Mouse (Mus musculus) ES-Bruce4 (cell line): ENCODE data around the gene Mif. TPM values are rescaled to one million over a fixed set of nuclear protein-coding genes. Genes with fewer than 3 reads are reported as not detected.

Experiments
- H3K27ac ChIP-seq: 2 replicates; pipeline ENCODE4 v1.5.1; 2012; ENCODE audit warnings: low read length, inconsistent platforms; ENCODE audit not compliant: insufficient read depth
- H3K27me3 ChIP-seq: 2 replicates; pipeline ENCODE4 v1.6.1; 2012; ENCODE audit warnings: mild to moderate bottlenecking, low read length, inconsistent platforms; ENCODE audit not compliant: control insufficient read depth, poor library complexity, insufficient read depth, severe bottlenecking
- H3K36me3 ChIP-seq: 2 replicates; pipeline ENCODE4 v1.6.1; 2012; ENCODE audit warnings: inconsistent platforms, mild to moderate bottlenecking, low read length, moderate library complexity; ENCODE audit not compliant: control insufficient read depth, poor library complexity, insufficient read depth, severe bottlenecking
- H3K4me1 ChIP-seq: one replicate; pipeline ENCODE4 v1.8.1; 2011; ENCODE audit warnings: low read length; ENCODE audit not compliant: control insufficient read depth, insufficient read depth
- H3K4me3 ChIP-seq: 2 replicates; pipeline ENCODE4 v1.5.1; 2011; ENCODE audit warnings: low read depth, mild to moderate bottlenecking, low read length
- H3K9ac ChIP-seq: 2 replicates; pipeline ENCODE4 v1.6.1; 2012; ENCODE audit warnings: low read depth, mild to moderate bottlenecking, inconsistent platforms; ENCODE audit not compliant: poor library complexity, severe bottlenecking
- H3K9me3 ChIP-seq: replicated peaks from 2 replicates; pipeline ENCODE4 v1.6.1; 2012; ENCODE audit warnings: mild to moderate bottlenecking, low read length, inconsistent platforms; ENCODE audit not compliant: control insufficient read depth, poor library complexity, insufficient read depth, severe bottlenecking
- CTCF ChIP-seq: IDR thresholded peaks from one replicate; pipeline ENCODE4 v1.8.1; 2011; ENCODE audit warnings: low read depth, low read length
- EP300 ChIP-seq: IDR thresholded peaks from 2 replicates; pipeline ENCODE4 v1.6.1; 2011; ENCODE audit warnings: low read depth, low read length; ENCODE audit not compliant: insufficient read depth
- POLR2A ChIP-seq: IDR thresholded peaks from one replicate; pipeline ENCODE4 v1.8.1; 2011; ENCODE audit warnings: low read length; ENCODE audit not compliant: insufficient read depth
- polyA plus RNA-seq: library from polyadenylated mRNA; stranded (reverse); fragments of >200 nt; gene quantifications from 2 replicates; pipeline ENCODE4 v1.2.4, GENCODE M21; 2011; ENCODE audit warnings: low read depth; ENCODE audit not compliant: missing spikeins, insufficient read depth, insufficient read length

Gene Mif
- polyA plus RNA-seq, 1 experiment, result 1,651 TPM

- H3K9me3 ChIP-seq, result no peaks in the 10 kb centered on the region
- TF ChIP-seq CTCF (no peak), EP300 (no peak), POLR2A (no peak)
These were observed 40.2 kb downstream of the Mif start for GRCm38 (mm10) chr10:75819882-75820281.

GRCm38 (mm10) chr10:75818641-75819040 lies 41.4 kb downstream of the Mif start:
- Histone ChIP-seq H3K36me3 (no peaks in the 10 kb centered on the region), H3K27ac (no peak overlapping the region), H3K4me3 (no peak overlapping the region), H3K9me3 (no peaks in the 10 kb centered on the region), H3K9ac (no peak overlapping the region), H3K27me3 (no peaks in the 10 kb centered on the region), H3K4me1 (no peaks in the 10 kb centered on the region)
- no peak for TF ChIP-seq POLR2A

More at GRCm38 (mm10) chr10:75819882-75820281, 40.2 kb downstream of the Mif start:
- Histone ChIP-seq H3K9ac (no peak overlapping the region), H3K27ac (no peak overlapping the region), H3K4me1 (no peaks in the 10 kb centered on the region), H3K4me3 (no peak overlapping the region), H3K36me3 (no peaks in the 10 kb centered on the region), H3K27me3 (no peaks in the 10 kb centered on the region)

Other genes starting within 250 kb of the Mif start
- 11.1 and 11.7 TPM in 2 replicates for gene Susd2, start 216.2 kb downstream of the Mif start, polyA plus RNA-seq
- 35.6 and 41.5 TPM in 2 replicates for gene Cabin1, start 95.9 kb downstream of the Mif start, polyA plus RNA-seq
- gene Ddt, start 86.8 kb downstream of the Mif start, polyA plus RNA-seq, result 99.5 and 108 TPM in 2 replicates
- not detected in 2 replicates for gene Gm20441, start 79.3 kb downstream of the Mif start, polyA plus RNA-seq
- gene Gstt3, start 78.8 kb downstream of the Mif start, polyA plus RNA-seq, result 9.7 and 11.6 TPM in 2 replicates
- gene Gstt1, start 61.7 kb downstream of the Mif start, polyA plus RNA-seq, result 8.9 and 9.5 TPM in 2 replicates
- not detected in 2 replicates for gene Gstt4, start 37.7 kb downstream of the Mif start, polyA plus RNA-seq
- gene Gstt2, start 22.8 kb downstream of the Mif start, polyA plus RNA-seq, result 26.3 and 31.9 TPM in 2 replicates
- gene Derl3, start 33.2 kb upstream of the Mif start, polyA plus RNA-seq, result 9.6 and 13.8 TPM in 2 replicates
- 71.1 and 79.6 TPM in 2 replicates for gene Smarcb1, start 61.4 kb upstream of the Mif start, polyA plus RNA-seq
- 405 and 450 TPM in 2 replicates for gene Chchd10, start 72.9 kb upstream of the Mif start, polyA plus RNA-seq
- gene Mmp11, start 76.3 kb upstream of the Mif start, polyA plus RNA-seq, result 23.1 and 27.9 TPM in 2 replicates
- 0.66 and 0.91 TPM in 2 replicates for gene Gm867, start 80.4 kb upstream of the Mif start, polyA plus RNA-seq
- gene Vpreb3, start 82.8 kb upstream of the Mif start, polyA plus RNA-seq, result 1.2 TPM in 1 of 2 replicates, not detected in the other
- 0.38 and 0.43 TPM in 2 replicates for gene Gm5134, start 94.3 kb upstream of the Mif start, polyA plus RNA-seq
- 59.7 and 63.2 TPM in 2 replicates for gene Zfp280b, start 172.4 kb upstream of the Mif start, polyA plus RNA-seq